Mouse (Mus musculus) thymus, postnatal 4 days (tissue): ENCODE measurements around the gene Large1.
"Not testable (repeated sequence)": the region's sequence is repeated elsewhere in the genome, so short reads cannot be mapped to it uniquely, and the experiment has no call there.

Source experiments
- DNase-seq: peaks from one replicate; pipeline ENCODE4 v3.0.0; 2021

The Large1 gene

GRCm38 (mm10) chr8:73161564-73161963, 191.8 kb downstream of the Large1 start:
- no peak for DNase-seq

- DNase-seq = no peak
Observed at GRCm38 (mm10) chr8:73160945-73161344, 192.4 kb downstream of the Large1 start.

GRCm38 (mm10) chr8:73147236-73147635, 206.1 kb downstream of the Large1 start:
- no peak for DNase-seq

- no peak for DNase-seq
Observed at GRCm38 (mm10) chr8:73142660-73143395, 210.5 kb downstream of the Large1 start.

- DNase-seq = no peak
Observed at GRCm38 (mm10) chr8:73135397-73135796, 217.9 kb downstream of the Large1 start.

- DNase-seq = no peak
Observed at GRCm38 (mm10) chr8:73132080-73132479, 221.3 kb downstream of the Large1 start.

- no peak for DNase-seq
Observed at GRCm38 (mm10) chr8:73123864-73124499, 229.4 kb downstream of the Large1 start.

- no peak for DNase-seq
Observed at GRCm38 (mm10) chr8:73112332-73112895, 240.9 kb downstream of the Large1 start.

GRCm38 (mm10) chr8:73104089-73104488, 249.3 kb downstream of the Large1 start:
- DNase-seq = no peak

- DNase-seq = no peak
Observed at GRCm38 (mm10) chr8:73101069-73101468, 252.3 kb downstream of the Large1 start.

GRCm38 (mm10) chr8:73100607-73101006, 252.7 kb downstream of the Large1 start:
- not testable (repeated sequence) for DNase-seq

- DNase-seq = no peak
Observed at GRCm38 (mm10) chr8:73099542-73099941, 253.8 kb downstream of the Large1 start.

GRCm38 (mm10) chr8:73096952-73097351, 256.4 kb downstream of the Large1 start:
- no peak for DNase-seq

- not testable (repeated sequence) for DNase-seq
Observed at GRCm38 (mm10) chr8:73077746-73078145, 275.6 kb downstream of the Large1 start.

- DNase-seq = no peak
Observed at GRCm38 (mm10) chr8:73061410-73061809, 291.9 kb downstream of the Large1 start.

- DNase-seq = no peak
Observed at GRCm38 (mm10) chr8:73054726-73055125, 298.6 kb downstream of the Large1 start.

- DNase-seq = no peak
Observed at GRCm38 (mm10) chr8:73053878-73054277, 299.5 kb downstream of the Large1 start.

- DNase-seq = no peak
Observed at GRCm38 (mm10) chr8:73052414-73052813, 300.9 kb downstream of the Large1 start.

- no peak for DNase-seq
Observed at GRCm38 (mm10) chr8:73048136-73048535, 305.2 kb downstream of the Large1 start.

- DNase-seq = no peak
Observed at GRCm38 (mm10) chr8:73029787-73030186, 323.6 kb downstream of the Large1 start.

GRCm38 (mm10) chr8:73018241-73018640, 335.1 kb downstream of the Large1 start:
- no peak for DNase-seq

GRCm38 (mm10) chr8:73017601-73018000, 335.7 kb downstream of the Large1 start:
- no peak for DNase-seq

GRCm38 (mm10) chr8:73016303-73016702, 337.0 kb downstream of the Large1 start:
- DNase-seq = no peak

- DNase-seq = no peak
Observed at GRCm38 (mm10) chr8:73007489-73007888, 345.9 kb downstream of the Large1 start.
